Mouse (Mus musculus): ENCODE measurements around the gene Cel.

- TF ChIP-seq CTCF (conservative IDR thresholded peaks at IDR 0.05 in 1 of 2, IDR thresholded peaks at IDR 0.05 in 1 of 2; ENCODE audit: low read depth in 2 of 2, low read length in 2 of 2) (no peak), POLR2A (IDR thresholded peaks at IDR 0.05; ENCODE audit: low read depth, low read length) (no peak)
Observed at GRCm38 (mm10) chr2:28530311-28530710, 32.9 kb downstream of the Cel start.

Data from CH12.LX (cell line).